Mouse (Mus musculus) myocyte (in vitro differentiated cells): Measurements from ENCODE around the gene Car7.

Experiments
- CEBPB ChIP-seq: IDR thresholded peaks from 2 replicates; pipeline ENCODE4 v1.6.1; 2011; ENCODE audit warnings: mild to moderate bottlenecking, moderate library complexity; ENCODE audit not compliant: poor library complexity, insufficient read depth, severe bottlenecking
- E2F4 ChIP-seq: IDR thresholded peaks from one replicate; pipeline ENCODE4 v1.6.1; 2011; ENCODE audit warnings: mild to moderate bottlenecking, control low read depth, moderate library complexity; ENCODE audit not compliant: insufficient read depth
- MAX ChIP-seq: IDR thresholded peaks from one replicate; pipeline ENCODE4 v1.6.1; 2011; ENCODE audit warnings: low read depth, mild to moderate bottlenecking, control low read depth
- POLR2A ChIP-seq: IDR thresholded peaks from one replicate; pipeline ENCODE4 v1.6.1; 2011; ENCODE audit warnings: low read depth, mild to moderate bottlenecking, control low read depth, moderate library complexity; ENCODE audit not compliant: insufficient read length
- REST ChIP-seq: IDR thresholded peaks from one replicate; pipeline ENCODE4 v1.6.1; 2011; ENCODE audit warnings: mild to moderate bottlenecking, control low read depth, moderate library complexity; ENCODE audit not compliant: insufficient read depth, insufficient read length
- SRF ChIP-seq: IDR thresholded peaks from one replicate; pipeline ENCODE4 v1.6.1; 2011; ENCODE audit warnings: low read depth; ENCODE audit not compliant: control insufficient read depth, insufficient read length
- USF1 ChIP-seq: IDR thresholded peaks from one replicate; pipeline ENCODE4 v1.6.1; 2011; ENCODE audit warnings: low read depth, mild to moderate bottlenecking, control low read depth, moderate library complexity

- TF ChIP-seq CEBPB (no peak), E2F4 (no peak), REST (no peak), POLR2A (peak; percentile 92), MAX (no peak), USF1 (no peak), SRF (peak; percentile 24)
Observed at GRCm38 (mm10) chr8:104533971-104534778, at the start of gene Car7, which contains the start of gene Nae1.
